Mouse (Mus musculus) ES-E14 (cell line): ENCODE measurements around the gene Peak1. TPM values are rescaled to one million over a fixed set of nuclear protein-coding genes. Genes with fewer than 3 reads are reported as not detected.

Experiments
- DNase-seq: peaks from one replicate; pipeline ENCODE4 v3.0.0-alpha.2; 2013; ENCODE audit warnings: low read depth, low spot score
- H3K27ac ChIP-seq: 2 replicates; pipeline ENCODE4 v1.5.1; 2012; ENCODE audit warnings: low read depth, mild to moderate bottlenecking, low read length, moderate library complexity, mixed read lengths; ENCODE audit not compliant: poor library complexity, insufficient read depth, severe bottlenecking
- H3K36me3 ChIP-seq: 2 replicates; pipeline ENCODE4 v1.6.1; 2012; ENCODE audit warnings: mild to moderate bottlenecking, low read length, moderate library complexity, mixed read lengths; ENCODE audit not compliant: control insufficient read depth, poor library complexity, insufficient read depth, severe bottlenecking
- H3K4me1 ChIP-seq, 2 experiments: fragments of 150-350 bp in 1 of 2; sonication (generic) in 1 of 2; 2 replicates each; pipeline ENCODE4 v1.6.1; 2012; ENCODE audit warnings: low read length in 2 of 2, mild to moderate bottlenecking in 1 of 2, mixed read lengths in 1 of 2; ENCODE audit not compliant: control insufficient read depth in 2 of 2, insufficient read depth in 2 of 2, poor library complexity in 1 of 2
- H3K4me3 ChIP-seq, 2 experiments: fragments of 150-350 bp in 1 of 2; sonication (generic) in 1 of 2; 2 replicates each; pipeline ENCODE4 v1.5.1; 2012; ENCODE audit warnings: low read length in 2 of 2, low read depth in 1 of 2, mild to moderate bottlenecking in 1 of 2, mixed read lengths in 1 of 2; ENCODE audit not compliant: insufficient read depth in 1 of 2, poor library complexity in 1 of 2, severe bottlenecking in 1 of 2
- H3K9ac ChIP-seq: 2 replicates; pipeline ENCODE4 v1.6.1; 2012; ENCODE audit warnings: low read depth, mild to moderate bottlenecking, low read length, mixed read lengths; ENCODE audit not compliant: poor library complexity, insufficient read depth, severe bottlenecking
- H3K9me3 ChIP-seq: fragments of 150-350 bp; sonication (generic); 2 replicates; pipeline ENCODE4 v1.6.1; 2012; ENCODE audit warnings: low read depth, mild to moderate bottlenecking, low read length; ENCODE audit not compliant: control insufficient read depth, insufficient read depth
- CHD2 ChIP-seq: IDR thresholded peaks from 2 replicates; pipeline ENCODE4 v1.6.1; 2014; ENCODE audit warnings: mild to moderate bottlenecking, low read depth, low read length, inconsistent platforms
- HCFC1 ChIP-seq: IDR thresholded peaks from 2 replicates; pipeline ENCODE4 v1.6.1; 2012; ENCODE audit warnings: low read length, inconsistent platforms, borderline replicate concordance; ENCODE audit not compliant: insufficient read depth
- MAFK ChIP-seq: IDR thresholded peaks from 2 replicates; pipeline ENCODE4 v1.6.1; 2014; ENCODE audit warnings: mild to moderate bottlenecking, low read depth, low read length, inconsistent platforms; ENCODE audit not compliant: insufficient read depth
- ZC3H11A ChIP-seq: IDR thresholded peaks from 2 replicates; pipeline ENCODE4 v1.6.1; 2012; ENCODE audit warnings: low read depth, mild to moderate bottlenecking, inconsistent platforms, low read length, borderline replicate concordance
- ZNF384 ChIP-seq: IDR thresholded peaks from 2 replicates; pipeline ENCODE4 v1.6.1; 2012; ENCODE audit warnings: low read depth, low read length, inconsistent platforms
- in situ Hi-C, 2 experiments: fragments of 600-800 bp; cut with MboI; formaldehyde crosslinking; loops; one replicate each; pipeline ENCODE4 v1.15.1; 2025; ENCODE audit warnings: low sequenced_read_pairs in 2 of 2, inconsistent platforms in 1 of 2; ENCODE audit not compliant: unreplicated experiment in 2 of 2
- total RNA-seq: library from RNA; depleted of rRNA; stranded (reverse); fragments of 300-350 nt; gene quantifications from 2 replicates; pipeline ENCODE4 v1.2.3, GENCODE M21; 2012

The Peak1 gene
- total RNA-seq, 1 experiment: 14.5 TPM

DNA sequence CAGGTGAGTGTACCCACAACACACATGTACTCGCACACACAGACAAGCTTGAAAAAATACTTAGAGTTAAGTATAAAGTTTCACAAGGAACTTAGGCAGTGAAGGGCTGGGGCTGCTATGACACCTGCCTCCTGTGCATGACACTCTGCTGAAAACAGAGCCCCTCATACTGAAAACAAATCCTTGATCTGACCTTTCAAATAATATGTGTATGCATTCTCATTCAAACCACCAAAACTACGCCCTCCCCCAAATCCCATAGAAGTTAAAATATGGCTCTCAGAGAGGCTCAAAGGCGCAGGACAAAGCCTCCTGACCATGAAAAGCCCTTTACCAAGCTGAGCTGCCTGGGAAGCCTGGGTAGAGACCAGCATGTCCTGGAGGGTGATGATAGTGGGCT is 242.6 kb downstream of the Peak1 start:
- Histone ChIP-seq H3K36me3 (no peaks in the 10 kb centered on the region), H3K9ac (no peak overlapping the region), H3K27ac (no peak overlapping the region), H3K4me3 (no peak overlapping the region), H3K9me3 (no peaks in the 10 kb centered on the region), H3K4me1 (no peaks in the 10 kb centered on the region; a peak in 1 of 4 replicates)
- no peak for TF ChIP-seq HCFC1
- TF ChIP-seq CHD2: no peak
- no peak for TF ChIP-seq ZNF384
- TF ChIP-seq ZC3H11A: no peak
- no peak for TF ChIP-seq MAFK
- DNase-seq: no peak
- in situ Hi-C loops: no loop called here

DNA sequence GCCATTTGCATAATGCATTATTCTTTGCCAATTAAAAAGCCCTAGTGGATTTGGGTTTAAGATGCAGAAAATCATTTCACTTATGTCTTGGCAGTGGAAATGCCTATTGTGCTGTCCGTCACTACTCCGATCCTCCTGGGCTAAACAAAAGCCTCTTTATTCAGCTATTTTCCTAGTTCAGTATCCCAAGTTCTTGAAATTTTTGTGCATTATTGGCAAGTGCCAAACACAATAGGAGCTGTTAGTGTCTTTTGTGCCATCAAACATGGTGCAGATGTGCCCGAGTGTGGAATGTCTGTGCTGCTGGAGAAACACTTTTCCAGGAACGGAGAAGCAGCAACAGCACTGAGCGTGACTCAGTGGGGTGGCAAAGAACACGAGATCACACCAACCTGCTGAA is 250.2 kb downstream of the Peak1 start:
- TF ChIP-seq ZC3H11A (no peak), HCFC1 (no peak), CHD2 (no peak), MAFK (no peak), ZNF384 (no peak)
- no peaks in the 10 kb centered on the region for H3K36me3 ChIP-seq
- H3K27ac ChIP-seq: no peak overlapping the region

DNA sequence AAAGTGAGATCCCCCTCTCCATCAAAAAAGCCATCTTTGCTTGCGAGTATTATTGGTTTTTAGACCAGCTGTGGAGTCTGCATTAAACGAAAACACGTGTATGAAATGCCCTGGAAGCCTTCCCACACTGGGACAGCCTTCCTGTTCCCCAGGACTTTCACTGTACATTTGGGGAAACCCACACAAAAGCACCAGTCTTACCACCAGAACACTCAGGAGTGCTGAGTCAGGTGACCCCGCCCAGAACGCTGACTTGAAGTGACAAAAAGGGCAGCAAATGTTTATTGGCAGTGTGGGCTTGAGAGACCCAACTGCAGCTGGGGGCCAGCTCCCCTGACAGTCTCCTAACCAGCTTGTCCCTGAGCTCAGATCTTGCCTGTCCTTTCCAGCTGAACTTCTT is 251.7 kb downstream of the Peak1 start:
- no peak overlapping the region for H3K27ac ChIP-seq
- no peaks in the 10 kb centered on the region for H3K9me3 ChIP-seq
- H3K36me3 ChIP-seq: no peaks in the 10 kb centered on the region
- peak; percentile 73; the same call in 1 of the 2 replicates for TF ChIP-seq MAFK
- no peak for TF ChIP-seq ZC3H11A
- no peak for TF ChIP-seq CHD2
- no peak overlapping the region for H3K9ac ChIP-seq
- no peak for DNase-seq
- H3K4me3 ChIP-seq: no peak overlapping the region
- peaks cover 5 to 13% of the 10 kb centered on the region in 2 experiments; a peak in 3 of 4 replicates for H3K4me1 ChIP-seq
- in situ Hi-C loops: no loop called here

More for the DNA sequence above, 250.2 kb downstream of the Peak1 start:
- Histone ChIP-seq H3K4me1 (peaks cover 3 to 13% of the 10 kb centered on the region in 2 experiments; a peak in 2 of 4 replicates), H3K4me3 (no peak overlapping the region), H3K9ac (no peak overlapping the region), H3K9me3 (no peaks in the 10 kb centered on the region)
- DNase-seq: no peak
- in situ Hi-C loops: no loop called here

DNA sequence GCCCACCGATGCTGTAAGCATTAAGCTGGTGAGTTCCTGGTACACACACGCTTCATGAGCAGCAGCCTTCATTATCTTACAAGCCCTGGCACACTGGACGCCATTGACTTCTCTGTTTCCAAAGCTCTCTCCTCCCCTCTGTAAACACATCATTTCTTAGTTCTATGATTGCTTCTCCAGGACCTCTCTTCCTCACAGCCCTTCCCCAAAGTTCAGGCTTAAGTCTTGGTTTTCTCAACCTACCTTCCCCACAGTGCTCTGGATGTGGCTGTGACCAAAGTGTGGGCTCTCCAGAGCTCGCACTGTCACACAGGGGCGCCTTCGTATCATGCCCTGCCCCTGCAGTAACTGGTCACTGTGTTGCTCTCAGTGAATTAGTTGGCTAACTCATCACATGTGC is 252.5 kb downstream of the Peak1 start, which contains the start of gene Tspan3:
Gene Tspan3, minus strand, starts transcription at position 101 of the 400 bp plus-strand sequence.
- in situ Hi-C loops: no loop called here
- Histone ChIP-seq H3K4me3 (no peak within 1 kb of the TSS), H3K27ac (no peak within 1 kb of the TSS)

DNA sequence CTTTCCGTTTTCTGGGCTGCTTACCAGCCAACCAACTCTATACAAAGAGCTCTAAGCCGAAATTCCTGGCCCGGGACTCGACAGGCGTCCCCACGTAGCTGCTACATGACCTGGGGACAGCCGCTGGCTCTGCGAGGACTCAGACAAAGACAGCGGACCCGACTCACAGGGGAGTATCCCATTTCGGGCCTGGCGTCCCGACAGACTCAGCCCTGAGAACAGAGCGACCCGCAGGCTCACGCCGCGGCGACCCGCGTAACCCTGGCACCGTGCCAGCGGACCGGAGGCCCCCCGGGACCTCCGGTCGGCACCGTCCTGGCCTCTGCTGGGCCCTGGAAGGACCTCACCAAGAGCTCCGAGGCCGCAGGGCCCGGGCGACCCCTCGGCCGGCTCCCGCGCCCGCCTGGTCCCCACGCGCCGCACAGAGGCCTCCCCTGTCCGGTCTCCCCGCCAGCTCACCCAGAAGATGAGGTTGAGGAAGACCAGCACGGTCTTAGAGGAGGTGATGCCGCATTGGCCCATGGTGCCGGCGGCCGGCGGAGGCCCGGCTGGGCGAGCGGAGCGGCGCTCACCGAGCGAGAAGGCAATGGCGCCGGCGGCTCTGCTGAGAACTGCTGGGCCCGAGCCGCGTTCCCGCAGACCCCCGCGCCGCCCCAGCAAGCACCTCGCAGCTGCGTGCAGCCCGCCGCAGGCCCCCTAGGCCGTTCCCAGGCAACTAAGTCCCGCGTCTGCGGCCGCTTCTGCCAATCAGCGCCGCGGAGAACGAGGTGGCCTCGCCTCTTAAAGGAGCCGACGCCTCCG is 257.3 kb downstream of the Peak1 start:
- Histone ChIP-seq H3K36me3 (no peaks in the 10 kb centered on the region), H3K9ac (peak overlapping the region; percentile 90), H3K4me1 (peaks cover 3% of the 10 kb centered on the region in 2 experiments; a peak in 2 of 4 replicates), H3K27ac (no peak overlapping the region), H3K9me3 (no peaks in the 10 kb centered on the region), H3K4me3 (peak overlapping the region; percentile 89 to 98)
- in situ Hi-C loops: no loop called here
- DNase-seq: peak; percentile 69
- TF ChIP-seq MAFK (no peak), HCFC1 (no peak), CHD2 (no peak), ZC3H11A (no peak), ZNF384 (no peak)

More for the DNA sequence above, 252.5 kb downstream of the Peak1 start, which contains the start of gene Tspan3:
- no peaks in the 10 kb centered on the region for H3K9me3 ChIP-seq
- TF ChIP-seq ZNF384: no peak
- TF ChIP-seq ZC3H11A: no peak
- no peak for TF ChIP-seq CHD2
- no peak for TF ChIP-seq HCFC1
- TF ChIP-seq MAFK: no peak
- no peak within 1 kb of the TSS for H3K9ac ChIP-seq
- peaks cover 6 to 13% of the 10 kb centered on the region in 2 experiments; a peak in 3 of 4 replicates for H3K4me1 ChIP-seq
- H3K36me3 ChIP-seq: no peaks in the 10 kb centered on the region
- no peak for DNase-seq
